Mouse (Mus musculus) neural tube, embryonic 12.5 days (tissue): Measurements from ENCODE around the gene Gm10031. TPM values are rescaled to one million over a fixed set of nuclear protein-coding genes. Genes with fewer than 3 reads are reported as not detected.
"Not testable (repeated sequence)": the region's sequence is repeated elsewhere in the genome, so short reads cannot be mapped to it uniquely, and the experiment has no call there.

ENCODE experiments used
- ATAC-seq: fragments of 200-750 bp; cut with Nextera tagmentation; 2 replicates; pipeline ENCODE4 v1.8.0; 2017; ENCODE audit warnings: low read depth, mild to moderate bottlenecking, moderate TSS enrichment, moderate library complexity; ENCODE audit not compliant: low FRiP score
- H3K27ac ChIP-seq: fragments of 300-500 bp; sonication (generic); 2 replicates; pipeline ENCODE4 v1.5.1; 2016
- H3K27me3 ChIP-seq: fragments of 300-500 bp; sonication (generic); replicated peaks from 2 replicates; pipeline ENCODE4 v1.6.1; 2016; ENCODE audit warnings: mild to moderate bottlenecking
- H3K36me3 ChIP-seq: fragments of 300-500 bp; sonication (generic); 2 replicates; pipeline ENCODE4 v1.6.1; 2016; ENCODE audit warnings: mild to moderate bottlenecking
- H3K4me1 ChIP-seq: fragments of 300-500 bp; sonication (generic); 2 replicates; pipeline ENCODE4 v1.6.1; 2016
- H3K4me2 ChIP-seq: fragments of 300-500 bp; sonication (generic); replicated peaks from 2 replicates; pipeline ENCODE4 v1.6.1; 2016; ENCODE audit warnings: mild to moderate bottlenecking
- H3K4me3 ChIP-seq: fragments of 300-500 bp; sonication (generic); 2 replicates; pipeline ENCODE4 v1.5.1; 2016
- H3K9ac ChIP-seq: fragments of 300-500 bp; sonication (generic); 2 replicates; pipeline ENCODE4 v1.6.1; 2016; ENCODE audit warnings: mild to moderate bottlenecking
- H3K9me3 ChIP-seq: fragments of 300-500 bp; sonication (generic); 2 replicates; pipeline ENCODE4 v1.6.1; 2016; ENCODE audit warnings: mild to moderate bottlenecking
- WGBS: fragments of 180-500 bp; shearing (Covaris S2); methylation state at CpG from one replicate; pipeline ENCODE4 v1.1.7; 2016; 5-methylcytosine and 5-hydroxymethylcytosine counted together
- polyA plus RNA-seq: library from polyadenylated mRNA; unstranded; fragments of >200 nt; fragmentation: Nextera tagmentation; extraction: Ambion mirVana; gene quantifications from 2 replicates; pipeline ENCODE4 v1.2.1, GENCODE M21; 2016

The Gm10031 gene
- polyA plus RNA-seq: 0.28 and 0.55 TPM in 2 replicates

GRCm38 (mm10) chr1:156523842-156524241, at the start of gene Gm10031:
Gm10031 (plus strand) TSS chr1:156524012.
- not testable (repeated sequence) for ATAC-seq, H3K36me3 ChIP-seq, H3K9me3 ChIP-seq, H3K4me1 ChIP-seq, H3K4me2 ChIP-seq, H3K27ac ChIP-seq, H3K27me3 ChIP-seq, H3K9ac ChIP-seq, H3K4me3 ChIP-seq
- 90% methylated on average over 22 of the region's 22 CpGs for WGBS

- no peak overlapping the region for H3K4me2 ChIP-seq
- 27% methylated on average over 3 of the region's 3 CpGs for WGBS
These were observed 49.0 kb upstream of the Gm10031 start for GRCm38 (mm10) chr1:156474854-156475253.

GRCm38 (mm10) chr1:156476016-156476415, 47.8 kb upstream of the Gm10031 start:
- no peak overlapping the region for H3K4me3 ChIP-seq
- H3K9ac ChIP-seq: no peak overlapping the region
- no peaks in the 10 kb centered on the region for H3K36me3 ChIP-seq
- no peak overlapping the region for H3K27ac ChIP-seq
- no peak overlapping the region for H3K4me2 ChIP-seq
- no peaks in the 10 kb centered on the region for H3K9me3 ChIP-seq
- H3K4me1 ChIP-seq: peaks cover 8% of the 10 kb centered on the region
- no peak for ATAC-seq
- H3K27me3 ChIP-seq: 0 out of 2 replicates have a peak, but pooled peaks cover 7% of the 10 kb centered on the region
- 31% methylated on average over 2 of the region's 2 CpGs for WGBS

More at GRCm38 (mm10) chr1:156474854-156475253, 49.0 kb upstream of the Gm10031 start:
- no peak overlapping the region for H3K9ac ChIP-seq
- H3K27me3 ChIP-seq: 0 out of 2 replicates have a peak, but pooled peaks cover 7% of the 10 kb centered on the region
- no peaks in the 10 kb centered on the region for H3K9me3 ChIP-seq
- H3K4me1 ChIP-seq: peaks cover 8% of the 10 kb centered on the region
- H3K4me3 ChIP-seq: no peak overlapping the region
- no peaks in the 10 kb centered on the region for H3K36me3 ChIP-seq
- no peak for ATAC-seq
- H3K27ac ChIP-seq: no peak overlapping the region

GRCm38 (mm10) chr1:156476535-156476934, 47.3 kb upstream of the Gm10031 start:
- H3K9ac ChIP-seq: no peak overlapping the region
- no peak overlapping the region for H3K27ac ChIP-seq
- H3K4me3 ChIP-seq: no peak overlapping the region
- H3K36me3 ChIP-seq: no peaks in the 10 kb centered on the region
- peaks cover 8% of the 10 kb centered on the region for H3K4me1 ChIP-seq
- H3K27me3 ChIP-seq: 0 out of 2 replicates have a peak, but pooled peaks cover 7% of the 10 kb centered on the region
- H3K4me2 ChIP-seq: no peak overlapping the region
- no peaks in the 10 kb centered on the region for H3K9me3 ChIP-seq
- ATAC-seq: no peak
- 43% methylated on average over 7 of the region's 7 CpGs for WGBS

GRCm38 (mm10) chr1:156481826-156482225, 42.0 kb upstream of the Gm10031 start:
- no peak overlapping the region for H3K27ac ChIP-seq
- no peak overlapping the region for H3K4me3 ChIP-seq
- no peak overlapping the region for H3K9ac ChIP-seq
- WGBS: 87% methylated on average over 3 of the region's 3 CpGs
- no peaks in the 10 kb centered on the region for H3K36me3 ChIP-seq
- H3K4me2 ChIP-seq: no peak overlapping the region
- no peaks in the 10 kb centered on the region for H3K4me1 ChIP-seq
- no peaks in the 10 kb centered on the region for H3K9me3 ChIP-seq
- H3K27me3 ChIP-seq: 0 out of 2 replicates have a peak, but pooled peaks cover 4% of the 10 kb centered on the region
- no peak for ATAC-seq

GRCm38 (mm10) chr1:156487498-156487897, 36.3 kb upstream of the Gm10031 start:
- no peaks in the 10 kb centered on the region for H3K9me3 ChIP-seq
- WGBS: 96% methylated on average over 7 of the region's 7 CpGs

GRCm38 (mm10) chr1:156488031-156488430, 35.8 kb upstream of the Gm10031 start:
- Histone ChIP-seq H3K27me3 (no peaks in the 10 kb centered on the region), H3K4me3 (no peak overlapping the region), H3K4me2 (no peak overlapping the region), H3K36me3 (no peaks in the 10 kb centered on the region), H3K9me3 (no peaks in the 10 kb centered on the region), H3K4me1 (no peaks in the 10 kb centered on the region), H3K9ac (no peak overlapping the region), H3K27ac (no peak overlapping the region)
- ATAC-seq: no peak
- 87% methylated on average over 5 of the region's 5 CpGs for WGBS

More at GRCm38 (mm10) chr1:156487498-156487897, 36.3 kb upstream of the Gm10031 start:
- Histone ChIP-seq H3K4me2 (no peak overlapping the region), H3K4me1 (no peaks in the 10 kb centered on the region), H3K4me3 (no peak overlapping the region), H3K27ac (no peak overlapping the region), H3K9ac (no peak overlapping the region), H3K36me3 (no peaks in the 10 kb centered on the region), H3K27me3 (no peaks in the 10 kb centered on the region)
- ATAC-seq: no peak

GRCm38 (mm10) chr1:156491226-156491796, 32.5 kb upstream of the Gm10031 start:
- H3K9ac ChIP-seq: no peak overlapping the region

GRCm38 (mm10) chr1:156495025-156495424, 28.8 kb upstream of the Gm10031 start:
- Histone ChIP-seq H3K27me3 (no peaks in the 10 kb centered on the region), H3K36me3 (no peaks in the 10 kb centered on the region), H3K4me2 (no peak overlapping the region), H3K9me3 (no peaks in the 10 kb centered on the region), H3K4me3 (no peak overlapping the region), H3K9ac (no peak overlapping the region), H3K4me1 (0 out of 2 replicates have a peak, but pooled peaks cover 6% of the 10 kb centered on the region), H3K27ac (no peak overlapping the region)
- no peak for ATAC-seq
- WGBS: 63% methylated on average over 8 of the region's 8 CpGs

More at GRCm38 (mm10) chr1:156491226-156491796, 32.5 kb upstream of the Gm10031 start:
- Histone ChIP-seq H3K4me1 (0 out of 2 replicates have a peak, but pooled peaks cover 4% of the 10 kb centered on the region), H3K36me3 (no peaks in the 10 kb centered on the region), H3K4me2 (no peak overlapping the region), H3K27me3 (no peaks in the 10 kb centered on the region), H3K4me3 (no peak overlapping the region), H3K27ac (no peak overlapping the region), H3K9me3 (no peaks in the 10 kb centered on the region)
- WGBS: 91% methylated on average over 4 of the region's 4 CpGs
- ATAC-seq: no peak

- Histone ChIP-seq H3K4me2 (no peak overlapping the region), H3K4me3 (no peak overlapping the region), H3K27ac (no peak overlapping the region), H3K9ac (no peak overlapping the region), H3K36me3 (no peaks in the 10 kb centered on the region), H3K4me1 (0 out of 2 replicates have a peak, but pooled peaks cover 6% of the 10 kb centered on the region), H3K9me3 (no peaks in the 10 kb centered on the region), H3K27me3 (no peaks in the 10 kb centered on the region)
- ATAC-seq: no peak
- WGBS: 88% methylated on average over 5 of the region's 5 CpGs
These were observed 26.9 kb upstream of the Gm10031 start for GRCm38 (mm10) chr1:156496910-156497309.

GRCm38 (mm10) chr1:156504945-156505523, 18.8 kb upstream of the Gm10031 start:
- Histone ChIP-seq H3K4me2 (no peak overlapping the region), H3K4me3 (no peak overlapping the region), H3K4me1 (no peaks in the 10 kb centered on the region), H3K27me3 (no peaks in the 10 kb centered on the region), H3K36me3 (no peaks in the 10 kb centered on the region), H3K9me3 (no peaks in the 10 kb centered on the region), H3K9ac (no peak overlapping the region), H3K27ac (no peak overlapping the region)
- WGBS: 76% methylated on average over 5 of the region's 5 CpGs
- ATAC-seq: no peak

GRCm38 (mm10) chr1:156505901-156506300, 17.9 kb upstream of the Gm10031 start:
- Histone ChIP-seq H3K9me3 (no peaks in the 10 kb centered on the region), H3K27ac (no peak overlapping the region), H3K4me3 (no peak overlapping the region), H3K9ac (no peak overlapping the region), H3K4me2 (no peak overlapping the region), H3K27me3 (no peaks in the 10 kb centered on the region), H3K36me3 (no peaks in the 10 kb centered on the region), H3K4me1 (no peaks in the 10 kb centered on the region)
- ATAC-seq: no peak
- 89% methylated on average over 2 of the region's 2 CpGs for WGBS
